Mouse (Mus musculus) CD8-positive naive resting alpha-beta T cell, adult 57 days (primary cell): Measurements from ENCODE around the gene Slco1b2. TPM values are rescaled to one million over a fixed set of nuclear protein-coding genes. Genes with fewer than 3 reads are reported as not detected.

Source experiments
- total RNA-seq: library from RNA; stranded (reverse); gene quantifications from one replicate; pipeline ENCODE4 v1.2.4, GENCODE M21; 2023

Slco1b2 gene
- total RNA-seq = not detected

GRCm38 (mm10) chr6:141629291-141629690 is at the start of gene Slco1b2:
Gene Slco1b2, plus strand, starts transcription at chr6:141629518.

Other genes starting within 250 kb of the Slco1b2 start
- gene Slco1c1, start 105.2 kb upstream of the Slco1b2 start, total RNA-seq = not detected
- gene Gm5724, start 144.3 kb downstream of the Slco1b2 start, total RNA-seq = not detected
- not detected for gene Slco1a4, start 226.7 kb downstream of the Slco1b2 start, total RNA-seq